Mouse (Mus musculus) embryonic facial prominence, embryonic 12.5 days (tissue): Measurements from ENCODE around the gene Slc2a8. TPM values are rescaled to one million over a fixed set of nuclear protein-coding genes. Genes with fewer than 3 reads are reported as not detected.
"Not testable (repeated sequence)": the region's sequence is repeated elsewhere in the genome, so short reads cannot be mapped to it uniquely, and the experiment has no call there.

Source experiments
- ATAC-seq: fragments of 200-750 bp; cut with Nextera tagmentation; 2 replicates; pipeline ENCODE4 v1.8.0; 2017; ENCODE audit not compliant: insufficient number of reproducible peaks, insufficient read depth, low FRiP score, low TSS enrichment
- H3K27ac ChIP-seq: fragments of 300-500 bp; sonication (generic); 2 replicates; pipeline ENCODE4 v1.5.1; 2016; ENCODE audit warnings: mild to moderate bottlenecking
- H3K27me3 ChIP-seq: fragments of 300-500 bp; sonication (generic); 2 replicates; pipeline ENCODE4 v1.6.1; 2016; ENCODE audit warnings: mild to moderate bottlenecking, moderate library complexity
- H3K36me3 ChIP-seq: fragments of 300-500 bp; sonication (generic); 2 replicates; pipeline ENCODE4 v1.6.1; 2016; ENCODE audit warnings: mild to moderate bottlenecking
- H3K4me1 ChIP-seq: fragments of 300-500 bp; sonication (generic); 2 replicates; pipeline ENCODE4 v1.6.1; 2016
- H3K4me2 ChIP-seq: fragments of 300-500 bp; sonication (generic); replicated peaks from 2 replicates; pipeline ENCODE4 v1.6.1; 2016; ENCODE audit warnings: mild to moderate bottlenecking, moderate library complexity
- H3K4me3 ChIP-seq: fragments of 300-500 bp; sonication (generic); 2 replicates; pipeline ENCODE4 v1.5.1; 2016; ENCODE audit warnings: mild to moderate bottlenecking
- H3K9ac ChIP-seq: fragments of 300-500 bp; sonication (generic); 2 replicates; pipeline ENCODE4 v1.6.1; 2016; ENCODE audit warnings: mild to moderate bottlenecking, moderate library complexity
- H3K9me3 ChIP-seq: fragments of 300-500 bp; sonication (generic); 2 replicates; pipeline ENCODE4 v1.6.1; 2016; ENCODE audit warnings: mild to moderate bottlenecking, moderate library complexity
- WGBS: fragments of 180-500 bp; shearing (Covaris S2); methylation state at CpG from one replicate; pipeline ENCODE4 v1.1.7; 2016; 5-methylcytosine and 5-hydroxymethylcytosine counted together
- polyA plus RNA-seq: library from polyadenylated mRNA; unstranded; fragments of >200 nt; fragmentation: Nextera tagmentation; extraction: Ambion mirVana; gene quantifications from 2 replicates; pipeline ENCODE4 v1.2.1, GENCODE M21; 2016

The Slc2a8 gene
- 24.3 and 25.5 TPM in 2 replicates for polyA plus RNA-seq

DNA sequence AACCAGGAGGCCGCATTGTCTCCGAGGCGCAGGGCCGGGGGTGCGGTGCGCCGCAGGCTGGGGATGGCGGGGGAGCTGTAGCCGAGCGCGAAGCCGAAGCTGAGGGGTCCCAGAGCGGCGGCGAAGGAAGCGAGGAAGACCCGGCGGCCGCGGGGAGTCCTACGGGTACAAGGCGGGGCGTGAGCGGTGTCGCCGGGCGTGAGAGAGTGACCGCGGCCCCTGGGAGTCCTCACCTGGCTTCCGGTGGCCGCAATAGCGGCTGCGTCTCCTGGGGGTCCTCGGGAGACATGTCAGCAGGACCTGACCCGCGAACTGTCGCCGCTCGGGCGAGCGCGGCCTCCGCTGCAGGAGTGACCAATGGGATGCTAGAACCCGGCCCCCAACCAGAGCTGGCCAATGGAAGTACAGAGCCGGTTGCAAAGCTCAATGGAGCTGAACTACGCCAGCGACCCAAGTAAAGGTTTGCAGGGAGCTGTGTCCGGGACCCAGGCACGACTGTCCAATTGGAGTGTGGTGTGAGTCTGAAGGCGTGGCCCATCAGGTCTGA is at the start of gene Slc2a8:
Slc2a8 (minus strand) TSS at position 359 of the 547 bp plus-strand sequence.
- Histone ChIP-seq H3K27me3 (no peaks in the 10 kb centered on the region), H3K4me2 (peak within 1 kb of the TSS; percentile 100), H3K36me3 (no peaks in the 10 kb centered on the region), H3K9me3 (no peaks in the 10 kb centered on the region), H3K9ac (peak within 1 kb of the TSS; percentile 80), H3K4me1 (peaks cover 12% of the 10 kb centered on the region), H3K4me3 (peak within 1 kb of the TSS; percentile 80), H3K27ac (peak within 1 kb of the TSS; percentile 18; the same call in 1 of the 2 replicates)
- peak; percentile 97 for ATAC-seq
- WGBS: under 1% methylated on average over 50 of the region's 50 CpGs

GRCm38 (mm10) chr2:33025040-33025439 is 43.2 kb upstream of the Slc2a8 start:
- Histone ChIP-seq H3K4me2 (no peak overlapping the region), H3K4me1 (no peaks in the 10 kb centered on the region), H3K27me3 (no peaks in the 10 kb centered on the region), H3K9me3 (no peaks in the 10 kb centered on the region), H3K36me3 (no peaks in the 10 kb centered on the region; the same call in 1 of the 2 replicates), H3K27ac (no peak overlapping the region), H3K9ac (no peak overlapping the region), H3K4me3 (no peak overlapping the region)
- no peak for ATAC-seq
- WGBS: 73% methylated on average over 4 of the region's 4 CpGs

DNA sequence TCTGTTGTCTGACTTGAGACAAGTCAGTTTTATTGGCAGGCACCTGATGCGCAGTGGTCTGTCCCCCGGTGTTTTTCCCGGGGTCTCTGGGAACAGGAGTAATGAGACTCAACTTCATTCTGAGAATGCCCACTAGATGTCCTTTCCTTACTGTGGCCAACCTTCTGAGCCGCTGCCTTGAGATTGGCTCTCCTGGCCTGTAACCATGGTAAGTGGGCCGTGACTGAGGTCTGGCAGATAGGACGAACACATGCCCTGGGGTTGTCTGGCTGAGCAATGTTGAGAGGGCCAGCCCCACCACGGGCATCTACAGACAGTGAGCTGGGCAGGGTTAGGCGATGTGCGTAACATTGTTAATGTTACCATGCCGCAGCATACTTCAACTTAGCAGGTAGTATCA is 42.7 kb upstream of the Slc2a8 start:
- Histone ChIP-seq H3K27ac (no peak overlapping the region), H3K4me2 (no peak overlapping the region), H3K4me3 (no peak overlapping the region), H3K9ac (no peak overlapping the region), H3K27me3 (no peaks in the 10 kb centered on the region), H3K4me1 (no peaks in the 10 kb centered on the region), H3K36me3 (no peaks in the 10 kb centered on the region; the same call in 1 of the 2 replicates), H3K9me3 (no peaks in the 10 kb centered on the region)
- 69% methylated on average over 10 of the region's 10 CpGs for WGBS
- no peak for ATAC-seq

GRCm38 (mm10) chr2:33022846-33023245 is 41.0 kb upstream of the Slc2a8 start:
- no peak overlapping the region for H3K9ac ChIP-seq
- no peak overlapping the region for H3K4me2 ChIP-seq
- no peaks in the 10 kb centered on the region for H3K27me3 ChIP-seq
- H3K9me3 ChIP-seq: no peaks in the 10 kb centered on the region
- ATAC-seq: no peak
- no peak overlapping the region for H3K4me3 ChIP-seq
- H3K27ac ChIP-seq: no peak overlapping the region
- no peaks in the 10 kb centered on the region for H3K4me1 ChIP-seq
- H3K36me3 ChIP-seq: no peaks in the 10 kb centered on the region
- 71% methylated on average over 6 of the region's 6 CpGs for WGBS

GRCm38 (mm10) chr2:33018026-33018425 is 36.1 kb upstream of the Slc2a8 start:
- Histone ChIP-seq H3K27ac (no peak overlapping the region), H3K27me3 (no peaks in the 10 kb centered on the region), H3K9ac (no peak overlapping the region), H3K36me3 (no peaks in the 10 kb centered on the region), H3K4me3 (no peak overlapping the region), H3K4me1 (no peaks in the 10 kb centered on the region), H3K4me2 (no peak overlapping the region), H3K9me3 (no peaks in the 10 kb centered on the region)
- ATAC-seq: no peak
- 5% methylated on average over 6 of the region's 6 CpGs for WGBS

DNA sequence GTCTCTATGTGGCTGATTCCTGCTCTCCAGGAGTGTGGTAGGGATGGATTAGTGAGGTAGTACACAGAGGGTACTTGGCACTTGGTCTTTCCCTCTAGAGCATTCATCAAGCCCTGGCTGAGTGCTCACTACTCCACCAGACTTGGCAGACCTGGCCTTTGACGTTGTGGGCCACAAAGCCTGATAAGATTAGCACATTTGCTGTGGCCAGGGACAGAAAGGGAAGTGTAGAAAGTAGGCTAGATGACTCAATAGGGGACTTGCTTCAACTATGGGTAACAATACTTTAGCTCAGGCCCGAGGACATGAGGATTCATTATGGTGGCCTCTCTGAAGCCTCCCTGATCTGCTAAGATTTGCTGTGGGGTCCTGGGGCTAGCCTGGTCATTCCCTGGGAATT is 35.3 kb upstream of the Slc2a8 start:
- 70% methylated on average over 2 of the region's 2 CpGs for WGBS
- Histone ChIP-seq H3K4me1 (no peaks in the 10 kb centered on the region), H3K4me2 (no peak overlapping the region), H3K36me3 (no peaks in the 10 kb centered on the region), H3K27ac (no peak overlapping the region), H3K9me3 (no peaks in the 10 kb centered on the region), H3K9ac (no peak overlapping the region), H3K27me3 (no peaks in the 10 kb centered on the region), H3K4me3 (no peak overlapping the region)
- no peak for ATAC-seq

DNA sequence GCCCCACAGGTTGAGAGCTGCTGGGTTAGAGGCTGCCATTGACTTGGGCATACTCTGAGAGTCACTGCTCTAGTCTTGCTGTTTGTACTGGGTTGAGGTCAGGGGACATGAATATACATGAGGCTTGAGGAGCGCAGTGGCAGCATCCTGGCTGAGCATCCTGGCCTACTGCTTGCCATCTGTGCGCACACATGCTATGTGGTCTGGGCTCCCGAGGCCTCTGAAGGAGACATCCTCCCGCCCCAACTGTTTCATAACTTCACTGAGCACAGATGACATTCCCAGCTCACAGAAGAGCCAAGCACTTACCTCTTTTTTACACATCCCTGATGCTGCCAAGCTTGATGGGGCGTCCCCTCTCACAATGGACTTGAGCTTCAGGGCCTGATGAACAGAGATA is 33.0 kb upstream of the Slc2a8 start:
- no peak overlapping the region for H3K4me2 ChIP-seq
- ATAC-seq: no peak
- no peaks in the 10 kb centered on the region for H3K9me3 ChIP-seq
- H3K36me3 ChIP-seq: no peaks in the 10 kb centered on the region
- H3K4me3 ChIP-seq: no peak overlapping the region
- no peaks in the 10 kb centered on the region for H3K4me1 ChIP-seq
- H3K27ac ChIP-seq: no peak overlapping the region
- 80% methylated on average over 5 of the region's 5 CpGs for WGBS
- no peaks in the 10 kb centered on the region for H3K27me3 ChIP-seq
- H3K9ac ChIP-seq: no peak overlapping the region

- H3K27ac ChIP-seq, H3K9ac ChIP-seq, H3K4me1 ChIP-seq, H3K9me3 ChIP-seq, H3K4me3 ChIP-seq, H3K27me3 ChIP-seq, ATAC-seq, H3K4me2 ChIP-seq, H3K36me3 ChIP-seq: not testable (repeated sequence)
- 83% methylated on average over 4 of the region's 4 CpGs for WGBS
Measured at GRCm38 (mm10) chr2:33009055-33009454, 27.2 kb upstream of the Slc2a8 start.

- WGBS: 74% methylated on average over 5 of the region's 5 CpGs
- Histone ChIP-seq H3K9ac (no peak overlapping the region), H3K9me3 (no peaks in the 10 kb centered on the region), H3K4me1 (no peaks in the 10 kb centered on the region), H3K36me3 (no peaks in the 10 kb centered on the region), H3K27ac (no peak overlapping the region), H3K4me3 (no peak overlapping the region), H3K27me3 (no peaks in the 10 kb centered on the region), H3K4me2 (no peak overlapping the region)
- no peak for ATAC-seq
Measured at GRCm38 (mm10) chr2:33005041-33005440, 23.2 kb upstream of the Slc2a8 start.

DNA sequence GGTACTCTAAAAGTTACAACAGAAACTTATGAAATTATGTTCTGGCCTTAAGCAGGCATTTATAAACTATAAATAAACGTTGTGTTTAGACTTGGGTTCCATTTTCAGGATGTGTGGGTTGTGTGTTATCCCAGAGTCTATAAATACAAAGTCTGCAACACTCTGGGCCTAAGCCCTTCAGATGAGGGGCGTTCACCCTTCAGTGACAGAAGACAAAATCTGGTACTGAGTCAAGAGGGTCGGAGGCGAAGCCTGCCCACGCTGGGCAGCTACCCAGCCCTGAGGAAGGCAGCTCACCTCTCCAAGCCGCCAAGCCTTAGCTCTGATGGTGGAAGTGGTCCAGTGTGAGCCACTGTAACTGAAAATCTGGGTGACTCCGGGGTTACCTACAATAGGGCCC is 20.3 kb upstream of the Slc2a8 start:
- H3K27ac ChIP-seq: no peak overlapping the region
- 82% methylated on average over 7 of the region's 7 CpGs for WGBS
- no peak for ATAC-seq
- H3K9ac ChIP-seq: no peak overlapping the region
- H3K36me3 ChIP-seq: no peaks in the 10 kb centered on the region
- no peaks in the 10 kb centered on the region for H3K9me3 ChIP-seq
- no peak overlapping the region for H3K4me2 ChIP-seq
- no peaks in the 10 kb centered on the region for H3K27me3 ChIP-seq
- H3K4me1 ChIP-seq: no peaks in the 10 kb centered on the region
- H3K4me3 ChIP-seq: no peak overlapping the region

DNA sequence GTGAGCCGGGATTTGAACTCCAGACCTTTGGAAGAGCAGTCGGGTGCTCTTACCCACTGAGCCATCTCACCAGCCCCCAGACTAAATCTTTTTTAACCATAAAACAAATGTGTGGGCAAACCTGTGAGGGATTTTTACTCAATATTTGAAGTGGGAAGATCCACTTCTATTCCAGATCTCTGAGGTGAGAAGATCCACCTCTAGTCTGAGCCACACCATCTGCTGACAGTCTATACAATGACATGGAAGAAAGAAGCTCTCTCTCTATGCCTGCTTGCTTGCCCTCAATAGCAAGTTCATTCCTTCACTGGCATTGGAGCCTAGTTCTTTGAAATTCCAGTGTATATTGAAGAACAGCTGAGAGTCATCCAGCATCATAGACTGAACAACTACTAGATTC is 17.9 kb upstream of the Slc2a8 start:
- Histone ChIP-seq H3K4me2 (no peak overlapping the region), H3K27ac (no peak overlapping the region), H3K36me3 (no peaks in the 10 kb centered on the region), H3K9ac (no peak overlapping the region), H3K27me3 (no peaks in the 10 kb centered on the region), H3K4me1 (no peaks in the 10 kb centered on the region), H3K4me3 (no peak overlapping the region), H3K9me3 (no peaks in the 10 kb centered on the region)
- 86% methylated on average over 2 of the region's 2 CpGs for WGBS
- ATAC-seq: no peak

GRCm38 (mm10) chr2:32997792-32998191 is 15.9 kb upstream of the Slc2a8 start:
- H3K27me3 ChIP-seq: no peaks in the 10 kb centered on the region
- 78% methylated on average over 4 of the region's 4 CpGs for WGBS
- H3K36me3 ChIP-seq: no peaks in the 10 kb centered on the region
- H3K27ac ChIP-seq: no peak overlapping the region
- H3K4me1 ChIP-seq: no peaks in the 10 kb centered on the region
- H3K4me2 ChIP-seq: no peak overlapping the region
- H3K9me3 ChIP-seq: no peaks in the 10 kb centered on the region
- no peak overlapping the region for H3K4me3 ChIP-seq
- no peak for ATAC-seq
- no peak overlapping the region for H3K9ac ChIP-seq

DNA sequence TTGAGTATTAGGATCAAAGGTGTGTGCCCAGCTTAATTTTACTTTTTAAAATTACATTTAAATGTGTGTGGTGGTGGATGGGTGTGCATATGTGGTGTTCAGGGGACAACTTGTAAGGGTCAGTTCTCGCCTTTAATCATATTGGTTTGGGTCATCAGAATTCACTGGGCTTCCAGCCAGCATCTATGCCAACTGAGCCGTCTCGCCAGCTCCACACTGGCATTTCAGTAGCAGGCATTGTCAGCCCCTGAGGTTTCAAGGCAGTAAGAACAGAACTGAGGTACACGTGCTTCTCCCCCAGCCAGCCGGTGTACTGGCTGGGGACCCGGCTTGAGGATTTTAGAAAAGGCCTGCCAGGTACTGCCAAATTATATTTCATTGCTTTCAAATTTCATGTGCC is 15.2 kb upstream of the Slc2a8 start:
- no peaks in the 10 kb centered on the region for H3K4me1 ChIP-seq
- no peak overlapping the region for H3K4me3 ChIP-seq
- no peak overlapping the region for H3K9ac ChIP-seq
- H3K27ac ChIP-seq: no peak overlapping the region
- WGBS: 79% methylated on average over 6 of the region's 6 CpGs
- H3K36me3 ChIP-seq: no peaks in the 10 kb centered on the region
- H3K4me2 ChIP-seq: no peak overlapping the region
- no peak for ATAC-seq
- H3K27me3 ChIP-seq: no peaks in the 10 kb centered on the region
- H3K9me3 ChIP-seq: no peaks in the 10 kb centered on the region
